Mouse (Mus musculus) hindbrain, embryonic 16.5 days (tissue): Measurements from ENCODE around the gene Serpinh1. TPM values are rescaled to one million over a fixed set of nuclear protein-coding genes. Genes with fewer than 3 reads are reported as not detected.

Experiments
- ATAC-seq: fragments of 200-750 bp; cut with Nextera tagmentation; 2 replicates; pipeline ENCODE4 v1.8.0; 2017; ENCODE audit warnings: moderate TSS enrichment, moderate library complexity
- H3K27ac ChIP-seq: fragments of 300-500 bp; sonication (generic); 2 replicates; pipeline ENCODE4 v1.5.1; 2014; ENCODE audit warnings: low read depth, mild to moderate bottlenecking, control low read depth, low read length, moderate library complexity
- H3K27me3 ChIP-seq: fragments of 300-500 bp; sonication (generic); replicated peaks from 2 replicates; pipeline ENCODE4 v1.6.1; 2014; ENCODE audit warnings: low read length; ENCODE audit not compliant: control insufficient read depth, insufficient read depth
- H3K36me3 ChIP-seq: fragments of 300-500 bp; sonication (generic); 2 replicates; pipeline ENCODE4 v1.6.1; 2014; ENCODE audit warnings: mild to moderate bottlenecking, low read length, moderate library complexity, mixed read lengths; ENCODE audit not compliant: control insufficient read depth, insufficient read depth
- H3K4me1 ChIP-seq: fragments of 300-500 bp; sonication (generic); 2 replicates; pipeline ENCODE4 v1.6.1; 2014; ENCODE audit warnings: low read depth, low read length; ENCODE audit not compliant: control insufficient read depth, insufficient read depth
- H3K4me2 ChIP-seq: fragments of 300-500 bp; sonication (generic); 2 replicates; pipeline ENCODE4 v1.6.1; 2014; ENCODE audit warnings: mild to moderate bottlenecking, low read length, control low read depth, moderate library complexity
- H3K4me3 ChIP-seq: fragments of 300-500 bp; sonication (generic); 2 replicates; pipeline ENCODE4 v1.5.1; 2014; ENCODE audit warnings: mild to moderate bottlenecking, low read length, control low read depth, moderate library complexity
- H3K9ac ChIP-seq: fragments of 300-500 bp; sonication (generic); 2 replicates; pipeline ENCODE4 v1.6.1; 2014; ENCODE audit warnings: low read depth, mild to moderate bottlenecking, control low read depth, low read length, moderate library complexity
- H3K9me3 ChIP-seq: fragments of 300-500 bp; sonication (generic); 2 replicates; pipeline ENCODE4 v1.6.1; 2014; ENCODE audit warnings: mild to moderate bottlenecking, low read length, moderate library complexity; ENCODE audit not compliant: control insufficient read depth
- WGBS: fragments of 180-500 bp; shearing (Covaris S2); extraction: QIAGEN DNeasy Blood & Tissue Kit; methylation state at CpG from one replicate; pipeline ENCODE4 v1.1.7; 2014; 5-methylcytosine and 5-hydroxymethylcytosine counted together
- polyA plus RNA-seq: library from polyadenylated mRNA; unstranded; fragments of >200 nt; fragmentation: Nextera tagmentation; extraction: Ambion mirVana; gene quantifications from 2 replicates; pipeline ENCODE4 v1.2.1, GENCODE M21; 2015

Gene Serpinh1
- polyA plus RNA-seq = 261 and 355 TPM in 2 replicates

DNA sequence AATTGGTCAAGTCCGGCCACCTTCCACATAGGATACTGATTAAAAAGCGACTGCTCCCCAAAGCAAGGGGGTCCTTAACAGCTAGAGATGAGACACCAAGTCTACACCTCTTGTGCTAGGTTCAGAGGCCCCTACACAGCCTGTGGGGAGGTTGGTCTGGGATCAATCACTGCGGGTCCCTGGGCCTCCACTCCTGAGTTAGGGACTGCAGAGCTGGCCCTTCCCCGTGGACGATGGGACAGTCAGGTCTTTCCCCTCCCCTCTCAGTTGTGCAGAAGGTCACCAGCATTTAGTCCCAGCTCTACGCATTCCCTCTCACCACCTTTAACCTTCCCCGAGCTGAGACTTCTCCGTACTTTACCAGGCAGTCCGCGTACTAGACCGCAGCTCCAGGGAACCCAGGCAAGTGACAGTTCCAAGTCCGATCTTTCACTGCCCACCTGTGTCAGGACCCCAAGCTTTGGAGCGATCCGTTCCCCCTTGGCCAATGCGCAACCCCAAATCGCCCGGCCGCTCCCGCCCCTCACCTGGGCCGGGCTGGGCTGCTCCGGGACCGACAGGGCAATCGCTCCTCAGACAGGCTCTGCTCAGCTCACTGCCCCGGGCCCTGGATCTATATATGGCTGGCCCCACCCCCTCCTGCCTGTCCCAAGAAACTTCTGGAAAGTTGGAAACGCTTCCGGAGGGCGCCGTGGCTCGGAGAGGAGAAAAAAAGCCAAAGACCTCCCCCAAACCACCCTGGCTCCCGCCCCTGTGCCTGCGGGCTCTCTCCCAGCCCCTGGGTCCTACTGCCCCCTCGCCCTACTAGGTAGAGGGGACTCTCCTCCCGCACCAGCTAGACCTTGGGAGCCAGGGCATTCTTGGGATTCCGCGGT, at the start of gene Serpinh1:
Gene Serpinh1, minus strand, starts transcription at position 714 of the 875 bp plus-strand sequence.
- 4% methylated on average over 33 of the region's 35 CpGs for WGBS

GRCm38 (mm10) chr7:99402477-99402876, 49.4 kb upstream of the Serpinh1 start:
- Histone ChIP-seq H3K4me2 (no peak overlapping the region), H3K9me3 (no peaks in the 10 kb centered on the region), H3K27me3 (no peaks in the 10 kb centered on the region), H3K4me1 (no peaks in the 10 kb centered on the region), H3K4me3 (no peak overlapping the region), H3K27ac (no peak overlapping the region), H3K9ac (no peak overlapping the region), H3K36me3 (peaks cover 2% of the 10 kb centered on the region; the same call in 1 of the 2 replicates)
- ATAC-seq = no peak
- 75% methylated on average over 6 of the region's 6 CpGs for WGBS

More for the DNA sequence above, at the start of gene Serpinh1:
- Histone ChIP-seq H3K4me2 (peak within 1 kb of the TSS; percentile 65), H3K9me3 (no peaks in the 10 kb centered on the region), H3K27me3 (no peaks in the 10 kb centered on the region), H3K36me3 (no peaks in the 10 kb centered on the region), H3K4me1 (peaks cover 55% of the 10 kb centered on the region), H3K9ac (peak within 1 kb of the TSS; percentile 59), H3K4me3 (peak within 1 kb of the TSS; percentile 41), H3K27ac (peak within 1 kb of the TSS; percentile 84)
- ATAC-seq = peak; percentile 57

- H3K36me3 ChIP-seq = peaks cover 2% of the 10 kb centered on the region; the same call in 1 of the 2 replicates
- no peaks in the 10 kb centered on the region for H3K27me3 ChIP-seq
- H3K9ac ChIP-seq = no peak overlapping the region
- no peak overlapping the region for H3K4me3 ChIP-seq
- H3K4me1 ChIP-seq = peaks cover 4% of the 10 kb centered on the region
- WGBS = 85% methylated on average over 8 of the region's 8 CpGs
- no peak overlapping the region for H3K4me2 ChIP-seq
- no peak overlapping the region for H3K27ac ChIP-seq
- no peaks in the 10 kb centered on the region for H3K9me3 ChIP-seq
- ATAC-seq = no peak
Measured at GRCm38 (mm10) chr7:99401373-99401772, 48.3 kb upstream of the Serpinh1 start.

GRCm38 (mm10) chr7:99396994-99397659, 44.1 kb upstream of the Serpinh1 start:
- Histone ChIP-seq H3K4me2 (no peak overlapping the region), H3K27me3 (no peaks in the 10 kb centered on the region), H3K9me3 (no peaks in the 10 kb centered on the region), H3K27ac (no peak overlapping the region), H3K4me1 (peaks cover 12% of the 10 kb centered on the region), H3K36me3 (peaks cover 2% of the 10 kb centered on the region; the same call in 1 of the 2 replicates), H3K9ac (no peak overlapping the region), H3K4me3 (no peak overlapping the region)
- 77% methylated on average over 11 of the region's 11 CpGs for WGBS
- ATAC-seq = no peak

- ATAC-seq = peak; percentile 48
- whole genome bisulfite sequencing = 59% methylated on average over 11 of the region's 11 CpGs
Measured at GRCm38 (mm10) chr7:99395908-99396616, 43.0 kb upstream of the Serpinh1 start.

DNA sequence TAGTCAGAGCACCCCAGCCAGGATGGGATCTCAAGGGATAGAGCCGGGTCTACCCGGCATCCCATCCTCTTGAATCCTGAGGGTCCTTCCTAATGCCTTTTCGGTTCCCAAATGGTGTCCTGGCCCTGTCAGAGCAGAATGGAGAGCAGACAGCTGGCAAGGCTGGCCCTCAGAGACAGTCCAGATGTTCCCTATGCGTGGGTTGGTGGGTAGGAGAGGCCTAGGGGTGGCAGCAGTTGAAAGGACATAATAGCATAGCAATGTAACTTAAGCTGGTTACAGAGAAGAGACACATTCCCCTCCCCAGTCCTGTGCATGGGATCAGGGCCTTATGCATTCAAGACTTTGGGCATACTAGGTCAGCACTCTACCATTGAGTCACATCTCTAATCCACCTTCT, 42.3 kb upstream of the Serpinh1 start:
- ATAC-seq = no peak
- Histone ChIP-seq H3K4me1 (peaks cover 12% of the 10 kb centered on the region), H3K9ac (peak overlapping the region; percentile 19; the same call in 1 of the 2 replicates), H3K27me3 (no peaks in the 10 kb centered on the region), H3K27ac (no peak overlapping the region; the same call in 1 of the 2 replicates), H3K4me3 (no peak overlapping the region), H3K4me2 (no peak overlapping the region), H3K9me3 (no peaks in the 10 kb centered on the region), H3K36me3 (peaks cover 6% of the 10 kb centered on the region)
- 76% methylated on average over 4 of the region's 4 CpGs for WGBS

More at GRCm38 (mm10) chr7:99395908-99396616, 43.0 kb upstream of the Serpinh1 start:
- Histone ChIP-seq H3K9me3 (no peaks in the 10 kb centered on the region), H3K27ac (no peak overlapping the region; the same call in 1 of the 2 replicates), H3K9ac (no peak overlapping the region), H3K36me3 (peaks cover 6% of the 10 kb centered on the region), H3K27me3 (no peaks in the 10 kb centered on the region), H3K4me3 (no peak overlapping the region), H3K4me1 (peaks cover 12% of the 10 kb centered on the region), H3K4me2 (no peak overlapping the region)

DNA sequence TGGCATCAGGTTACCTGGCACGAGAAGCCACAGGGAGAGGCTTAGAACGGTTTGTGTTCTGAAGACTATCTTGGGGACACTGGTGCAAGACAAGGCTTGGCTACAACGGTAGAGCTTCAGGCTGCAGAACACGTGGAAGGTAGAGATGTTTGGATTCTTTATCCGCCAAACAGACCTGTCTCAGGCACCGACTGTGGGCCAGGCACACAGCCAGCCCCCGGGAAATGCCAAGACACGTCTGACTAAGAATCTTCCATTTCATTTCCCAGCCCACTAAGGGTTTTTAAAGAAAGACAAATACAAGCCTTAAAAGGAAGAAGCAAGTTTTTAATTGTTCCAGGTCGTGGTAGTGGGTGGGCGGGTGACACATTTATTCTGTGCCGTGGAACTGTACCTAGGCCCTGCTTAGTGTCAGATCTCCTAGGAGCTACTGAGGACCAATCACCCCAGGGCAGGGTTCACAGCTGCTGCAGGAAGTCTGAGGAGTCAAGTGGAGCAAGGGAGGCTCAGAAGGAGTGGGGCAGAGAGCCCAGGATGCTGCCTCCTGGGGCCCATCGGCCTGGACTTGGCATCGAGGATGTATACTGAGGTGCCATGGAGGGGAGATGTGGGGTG, 40.8 kb upstream of the Serpinh1 start:
- no peak for ATAC-seq
- Histone ChIP-seq H3K27me3 (no peaks in the 10 kb centered on the region), H3K27ac (no peak overlapping the region), H3K36me3 (peaks cover 4% of the 10 kb centered on the region), H3K9me3 (no peaks in the 10 kb centered on the region), H3K4me1 (peaks cover 19% of the 10 kb centered on the region), H3K4me2 (no peak overlapping the region), H3K9ac (no peak overlapping the region), H3K4me3 (no peak overlapping the region)
- 77% methylated on average over 13 of the region's 13 CpGs for WGBS

GRCm38 (mm10) chr7:99392696-99393095, 39.7 kb upstream of the Serpinh1 start:
- 65% methylated on average over 2 of the region's 2 CpGs for WGBS

More at GRCm38 (mm10) chr7:99392696-99393095, 39.7 kb upstream of the Serpinh1 start:
- Histone ChIP-seq H3K9ac (no peak overlapping the region), H3K4me2 (no peak overlapping the region), H3K27me3 (no peaks in the 10 kb centered on the region), H3K36me3 (peaks cover 4% of the 10 kb centered on the region), H3K27ac (no peak overlapping the region), H3K4me3 (no peak overlapping the region), H3K4me1 (peaks cover 19% of the 10 kb centered on the region), H3K9me3 (no peaks in the 10 kb centered on the region)
- no peak for ATAC-seq
